Mouse (Mus musculus): Measurements from ENCODE around the gene Stox2. TPM values are rescaled to one million over a fixed set of nuclear protein-coding genes. Genes with fewer than 3 reads are reported as not detected.

Stox2 gene
- polyA plus RNA-seq, 1 experiment from 2014 or later = 0.54 TPM

- Histone ChIP-seq H3K4me3 (ENCODE audit: low read depth, low read length) (no peak overlapping the region), H3K4me2 (ENCODE audit: low read depth, low read length) (no peak overlapping the region), H3K27me3 (ENCODE audit: insufficient read depth, low read length) (no peaks in the 10 kb centered on the region), H3K36me3 (replicated peaks; ENCODE audit: insufficient read depth, low read length) (no peaks in the 10 kb centered on the region), H3K27ac (ENCODE audit: low read depth) (no peak overlapping the region), H3K9me3 (ENCODE audit: low read length) (no peaks in the 10 kb centered on the region), H3K9ac (replicated peaks) (no peak overlapping the region), H3K4me1 (ENCODE audit: insufficient read depth) (no peaks in the 10 kb centered on the region)
- no peak for DNase-seq
- 68% methylated on average over 12 of the region's 12 CpGs for WGBS (ENCODE audit: insufficient replicate concordance)
- no peak for TF ChIP-seq EP300 (IDR thresholded peaks at IDR 0.05; ENCODE audit: low read depth)
- no peak for ATAC-seq
Measured at GRCm38 (mm10) chr8:47354523-47355168, 91.5 kb downstream of the Stox2 start.

GRCm38 (mm10) chr8:47351914-47352701 is 94.1 kb downstream of the Stox2 start:
- no peaks in the 10 kb centered on the region for H3K9me3 ChIP-seq (ENCODE audit: low read length)
- no peak for DNase-seq
- no peak overlapping the region for H3K4me2 ChIP-seq (ENCODE audit: low read depth, low read length)
- TF ChIP-seq EP300 (IDR thresholded peaks at IDR 0.05; ENCODE audit: low read depth) (no peak), CTCF (IDR thresholded peaks at IDR 0.05; ENCODE audit: low read depth) (no peak)
- H3K4me1 ChIP-seq (ENCODE audit: insufficient read depth) = no peaks in the 10 kb centered on the region
- no peak for ATAC-seq
- no peaks in the 10 kb centered on the region for H3K36me3 ChIP-seq (replicated peaks; ENCODE audit: insufficient read depth, low read length)
- no peak overlapping the region for H3K9ac ChIP-seq (replicated peaks)
- H3K27ac ChIP-seq (ENCODE audit: low read depth) = no peak overlapping the region
- no peaks in the 10 kb centered on the region for H3K27me3 ChIP-seq (ENCODE audit: insufficient read depth, low read length)
- 62% methylated on average over 21 of the region's 21 CpGs for WGBS (ENCODE audit: insufficient replicate concordance)
- H3K4me3 ChIP-seq (ENCODE audit: low read depth, low read length) = no peak overlapping the region

- TF ChIP-seq CTCF (IDR thresholded peaks at IDR 0.05; ENCODE audit: low read depth) (no peak), EP300 (IDR thresholded peaks at IDR 0.05; ENCODE audit: low read depth) (no peak)
- Histone ChIP-seq H3K9ac (replicated peaks) (no peak overlapping the region), H3K9me3 (ENCODE audit: low read length) (no peaks in the 10 kb centered on the region), H3K27me3 (ENCODE audit: insufficient read depth, low read length) (no peaks in the 10 kb centered on the region), H3K4me1 (ENCODE audit: insufficient read depth) (no peaks in the 10 kb centered on the region), H3K4me2 (ENCODE audit: low read depth, low read length) (no peak overlapping the region), H3K27ac (ENCODE audit: low read depth) (no peak overlapping the region), H3K36me3 (replicated peaks; ENCODE audit: insufficient read depth, low read length) (no peaks in the 10 kb centered on the region), H3K4me3 (ENCODE audit: low read depth, low read length) (no peak overlapping the region)
- 59% methylated on average over 8 of the region's 8 CpGs for WGBS (ENCODE audit: insufficient replicate concordance)
- ATAC-seq (no peak), DNase-seq (no peak)
Measured at GRCm38 (mm10) chr8:47349082-47349481, 97.1 kb downstream of the Stox2 start.

- ATAC-seq (no peak), DNase-seq (no peak)
- Histone ChIP-seq H3K9ac (replicated peaks) (no peak overlapping the region), H3K4me3 (ENCODE audit: low read depth, low read length) (no peak overlapping the region), H3K36me3 (replicated peaks; ENCODE audit: insufficient read depth, low read length) (no peaks in the 10 kb centered on the region), H3K27ac (ENCODE audit: low read depth) (no peak overlapping the region), H3K27me3 (ENCODE audit: insufficient read depth, low read length) (no peaks in the 10 kb centered on the region), H3K9me3 (ENCODE audit: low read length) (no peaks in the 10 kb centered on the region), H3K4me2 (ENCODE audit: low read depth, low read length) (no peak overlapping the region), H3K4me1 (ENCODE audit: insufficient read depth) (no peaks in the 10 kb centered on the region)
- 29% methylated on average over 6 of the region's 6 CpGs for WGBS (ENCODE audit: insufficient replicate concordance)
- no peak for TF ChIP-seq EP300 (IDR thresholded peaks at IDR 0.05; ENCODE audit: low read depth)
- no peak for TF ChIP-seq CTCF (IDR thresholded peaks at IDR 0.05; ENCODE audit: low read depth)
Measured at GRCm38 (mm10) chr8:47347809-47348208, 98.4 kb downstream of the Stox2 start.

- Histone ChIP-seq H3K27me3 (ENCODE audit: insufficient read depth, low read length) (no peaks in the 10 kb centered on the region), H3K27ac (ENCODE audit: low read depth) (no peak overlapping the region), H3K9ac (replicated peaks) (no peak overlapping the region), H3K9me3 (ENCODE audit: low read length) (no peaks in the 10 kb centered on the region), H3K36me3 (replicated peaks; ENCODE audit: insufficient read depth, low read length) (no peaks in the 10 kb centered on the region), H3K4me2 (ENCODE audit: low read depth, low read length) (no peak overlapping the region), H3K4me3 (ENCODE audit: low read depth, low read length) (no peak overlapping the region), H3K4me1 (ENCODE audit: insufficient read depth) (no peaks in the 10 kb centered on the region)
- DNase-seq (no peak), ATAC-seq (no peak)
- no peak for TF ChIP-seq EP300 (IDR thresholded peaks at IDR 0.05; ENCODE audit: low read depth)
- TF ChIP-seq CTCF (IDR thresholded peaks at IDR 0.05; ENCODE audit: low read depth) = no peak
- WGBS (ENCODE audit: insufficient replicate concordance) = 90% methylated on average over 9 of the region's 9 CpGs
Measured at GRCm38 (mm10) chr8:47345772-47346103, 100.4 kb downstream of the Stox2 start.

GRCm38 (mm10) chr8:47345085-47345771 is 100.9 kb downstream of the Stox2 start:
- no peak overlapping the region for H3K27ac ChIP-seq (ENCODE audit: low read depth)
- TF ChIP-seq EP300 (IDR thresholded peaks at IDR 0.05; ENCODE audit: low read depth) (no peak), CTCF (IDR thresholded peaks at IDR 0.05; ENCODE audit: low read depth) (no peak)
- no peak overlapping the region for H3K4me3 ChIP-seq (ENCODE audit: low read depth, low read length)
- H3K36me3 ChIP-seq (replicated peaks; ENCODE audit: insufficient read depth, low read length) = no peaks in the 10 kb centered on the region
- WGBS (ENCODE audit: insufficient replicate concordance) = 72% methylated on average over 15 of the region's 15 CpGs
- ATAC-seq (no peak), DNase-seq (no peak)
- no peaks in the 10 kb centered on the region for H3K27me3 ChIP-seq (ENCODE audit: insufficient read depth, low read length)
- no peaks in the 10 kb centered on the region for H3K9me3 ChIP-seq (ENCODE audit: low read length)
- H3K9ac ChIP-seq (replicated peaks) = no peak overlapping the region
- H3K4me1 ChIP-seq (ENCODE audit: insufficient read depth) = no peaks in the 10 kb centered on the region
- H3K4me2 ChIP-seq (ENCODE audit: low read depth, low read length) = no peak overlapping the region

Measured in liver, postnatal 0 days (tissue).